33 mouse cellular contexts compared by ENCODE assay signal in the genomic region with DNA sequence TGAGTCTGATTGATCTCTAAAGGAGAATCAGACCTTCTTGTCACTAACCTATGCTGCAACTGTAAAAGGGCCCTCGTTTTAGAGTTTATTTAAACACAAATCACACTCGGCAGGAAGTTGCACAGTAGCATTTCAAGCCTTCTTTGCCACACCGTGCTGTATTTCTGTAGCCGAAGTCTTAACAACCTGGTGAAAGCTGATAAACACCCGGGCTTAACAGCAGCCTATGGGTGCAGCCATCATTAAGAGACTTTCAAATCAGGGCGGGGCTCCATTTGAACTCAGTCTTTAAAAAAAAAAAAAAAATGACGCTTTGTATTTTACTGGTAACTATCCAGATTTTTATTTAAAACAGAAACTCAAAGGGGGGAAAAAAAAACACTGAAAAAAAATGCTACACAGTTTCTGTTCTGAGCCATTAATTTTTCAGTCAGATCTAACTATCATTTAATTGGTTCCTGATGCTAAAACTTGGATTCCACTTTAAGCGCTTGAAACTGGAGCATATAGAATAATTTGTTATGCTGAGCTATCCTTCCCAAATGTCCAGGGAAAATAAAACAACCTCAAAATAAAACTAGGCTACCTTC. TPM values are rescaled to one million over a fixed set of nuclear protein-coding genes. Genes with fewer than 3 reads are reported as not detected.
A peak's percentile ranks its signal among the peaks of the same experiment; 100 is the strongest.
DNase-seq lines count a peak whose midpoint lies in the region; ATAC-seq lines count a peak whose summit lies in the region.
"Had no signal": no experiment of that assay in that cellular context is flagged by ENCODE, and none has a peak within 500 bp of the region (broad histone marks: within the 10 kb centered on the region; RNA-seq: fewer than 3 reads in every experiment).

No protein-coding gene starts in this region.

- H3K9ac ChIP-seq in limb, embryonic 11.5 days (ENCODE audit: low read length), result no peak overlapping the region
- H3K9ac ChIP-seq in limb, embryonic 13.5 days, result no peak overlapping the region
- no peak overlapping the region for H3K9ac ChIP-seq in forebrain, embryonic 16.5 days (replicated peaks; ENCODE audit: low read depth, low read length)
- H3K9ac ChIP-seq: forebrain, embryonic 13.5 days; liver, embryonic 15.5 days; lung, embryonic 15.5 days; midbrain, embryonic 13.5 days had no signal

- no peaks in the 10 kb centered on the region for H3K27me3 ChIP-seq in limb, embryonic 11.5 days (ENCODE audit: control insufficient read depth, insufficient read depth, low read length)
- peaks cover 29% of the 10 kb centered on the region; the same call in 1 of the 2 replicates for H3K27me3 ChIP-seq in limb, embryonic 10.5 days (ENCODE audit: low read depth, poor library complexity, severe bottlenecking)
- 0 out of 2 replicates have a peak, but pooled peaks cover 9% of the 10 kb centered on the region for H3K27me3 ChIP-seq in limb, embryonic 13.5 days
- no peaks in the 10 kb centered on the region for H3K27me3 ChIP-seq in forebrain, embryonic 16.5 days (replicated peaks; ENCODE audit: control insufficient read depth, insufficient read depth, low read length)
- H3K27me3 ChIP-seq: CH12.LX; forebrain, embryonic 13.5 days; liver, embryonic 15.5 days; lung, embryonic 15.5 days; megakaryocyte, embryonic 14.5 days; midbrain, embryonic 13.5 days had no signal

- no peak overlapping the region for H3K4me2 ChIP-seq in limb, embryonic 11.5 days (ENCODE audit: low read depth, severe bottlenecking)
- H3K4me2 ChIP-seq in limb, embryonic 13.5 days (replicated peaks), result peak overlapping the region; percentile 22; the same call in 1 of the 2 replicates
- no peak overlapping the region for H3K4me2 ChIP-seq in forebrain, embryonic 16.5 days (ENCODE audit: low read length)
- H3K4me2 ChIP-seq: forebrain, embryonic 13.5 days; liver, embryonic 15.5 days; lung, embryonic 15.5 days; midbrain, embryonic 13.5 days had no signal

- no peaks in the 10 kb centered on the region for H3K36me3 ChIP-seq in limb, embryonic 11.5 days (ENCODE audit: control insufficient read depth, insufficient read depth, low read length)
- no peaks in the 10 kb centered on the region for H3K36me3 ChIP-seq in limb, embryonic 10.5 days
- no peaks in the 10 kb centered on the region for H3K36me3 ChIP-seq in limb, embryonic 13.5 days
- no peaks in the 10 kb centered on the region for H3K36me3 ChIP-seq in forebrain, embryonic 16.5 days (ENCODE audit: control insufficient read depth, insufficient read depth)
- H3K36me3 ChIP-seq: heart, embryonic 10.5 days; liver, embryonic 15.5 days; lung, embryonic 15.5 days; midbrain, embryonic 13.5 days had no signal

- H3K27ac ChIP-seq in limb, embryonic 11.5 days (replicated peaks; ENCODE audit: low read depth, low read length), result 0 out of 2 replicates have a peak overlapping the region, but pooled peaks have one; percentile 14
- H3K27ac ChIP-seq in limb, embryonic 10.5 days, result no peak overlapping the region
- no peak overlapping the region for H3K27ac ChIP-seq in limb, embryonic 13.5 days
- no peak overlapping the region for H3K27ac ChIP-seq in forebrain, embryonic 16.5 days (ENCODE audit: low read length)
- H3K27ac ChIP-seq: forebrain, embryonic 13.5 days; heart, embryonic 10.5 days; left cerebral cortex, adult 2 months; liver, embryonic 15.5 days; lung, embryonic 15.5 days; midbrain, embryonic 13.5 days had no signal

- WGBS in limb, embryonic 11.5 days, result 9% methylated on average over 8 of the region's 8 CpGs
- WGBS in limb, embryonic 10.5 days, result 23% methylated on average over 8 of the region's 8 CpGs
- WGBS in limb, embryonic 13.5 days, result 15% methylated on average over 8 of the region's 8 CpGs
- 72% methylated on average over 8 of the region's 8 CpGs for WGBS in forebrain, embryonic 16.5 days

- peaks cover 5% of the 10 kb centered on the region; the same call in 1 of the 2 replicates for H3K4me1 ChIP-seq in limb, embryonic 11.5 days (ENCODE audit: control insufficient read depth, insufficient read depth, low read length)
- peaks cover 14% of the 10 kb centered on the region for H3K4me1 ChIP-seq in limb, embryonic 10.5 days
- peaks cover 6% of the 10 kb centered on the region; the same call in 1 of the 2 replicates for H3K4me1 ChIP-seq in limb, embryonic 13.5 days
- no peaks in the 10 kb centered on the region for H3K4me1 ChIP-seq in forebrain, embryonic 16.5 days (replicated peaks; ENCODE audit: control insufficient read depth, insufficient read depth, low read length)
- H3K4me1 ChIP-seq: forebrain, embryonic 13.5 days; liver, embryonic 15.5 days; lung, embryonic 15.5 days; megakaryocyte, embryonic 14.5 days; midbrain, embryonic 13.5 days had no signal

- peak; percentile 26 for DNase-seq in embryo, embryonic 11 days
- no peak for DNase-seq in embryo, embryonic 9.5 days (ENCODE audit: extremely low spot score)
- DNase-seq in limb, embryonic 11.5 days (ENCODE audit: low spot score), result peak; percentile 37
- DNase-seq in limb, embryonic 10.5 days (ENCODE audit: low spot score), result no peak
- DNase-seq in hindlimb bud, embryonic 11.5 days (ENCODE audit: extremely low spot score, low read depth, low spot score), result peak; percentile 37
- DNase-seq: adrenal gland, adult 2 months; cerebellum, adult 2 months; cerebellum, postnatal 25 days; gastrocnemius, postnatal 14 days; heart, postnatal 14 days; kidney, adult 11 months; kidney, postnatal 25 days; spleen, adult 18-20 months; thymus, adult 2 months; thymus, postnatal 36 days had no signal

- no peaks in the 10 kb centered on the region for H3K9me3 ChIP-seq in limb, embryonic 11.5 days (ENCODE audit: control insufficient read depth, low read length)
- no peaks in the 10 kb centered on the region for H3K9me3 ChIP-seq in limb, embryonic 10.5 days (replicated peaks)
- no peaks in the 10 kb centered on the region for H3K9me3 ChIP-seq in limb, embryonic 13.5 days
- H3K9me3 ChIP-seq in forebrain, embryonic 16.5 days (ENCODE audit: control insufficient read depth, low read length), result no peaks in the 10 kb centered on the region
- H3K9me3 ChIP-seq: forebrain, embryonic 13.5 days; heart, embryonic 10.5 days; liver, embryonic 15.5 days; lung, embryonic 15.5 days; midbrain, embryonic 13.5 days had no signal

- H3K4me3 ChIP-seq in limb, embryonic 11.5 days (ENCODE audit: low read depth, low read length), result no peak overlapping the region
- H3K4me3 ChIP-seq in limb, embryonic 10.5 days, result no peak overlapping the region
- no peak overlapping the region for H3K4me3 ChIP-seq in limb, embryonic 13.5 days
- no peak overlapping the region for H3K4me3 ChIP-seq in forebrain, embryonic 16.5 days (replicated peaks; ENCODE audit: low read length)
- H3K4me3 ChIP-seq: forebrain, embryonic 13.5 days; heart, embryonic 10.5 days; left cerebral cortex, adult 2 months; liver, embryonic 15.5 days; lung, embryonic 15.5 days; megakaryocyte, embryonic 14.5 days; midbrain, embryonic 13.5 days had no signal

- no peak for ATAC-seq in limb, embryonic 11.5 days (ENCODE audit: insufficient number of reproducible peaks, low FRiP score, low TSS enrichment, low read depth)
- ATAC-seq in limb, embryonic 13.5 days (ENCODE audit: low FRiP score, low read depth), result no peak
- ATAC-seq in monocyte, adult 5-6 weeks (replicated peaks; ENCODE audit: insufficient number of reproducible peaks, low FRiP score, low TSS enrichment, poor library complexity, severe bottlenecking), result no peak
- ATAC-seq in forebrain, embryonic 16.5 days, result no peak
- ATAC-seq: activated CD4-positive, CD25-positive, alpha-beta regulatory T cell, adult 4 months; forebrain, embryonic 13.5 days; hindbrain, embryonic 16.5 days; midbrain, embryonic 13.5 days had no signal

RNA-seq across cellular contexts. Expression of gene Pitx2, which starts 48.5 kb away (rescaled TPM):
- polyA plus RNA-seq in limb, embryonic 11.5 days (2014; fragmentation: Nextera tagmentation; extraction: Ambion mirVana), result 37.6 and 43.1 TPM in 2 replicates
- 25.6 and 39.1 TPM in 2 replicates for polyA plus RNA-seq in limb, embryonic 10.5 days (2016; fragmentation: Nextera tagmentation; extraction: Ambion mirVana)
- polyA plus RNA-seq in limb, embryonic 13.5 days (2015; fragmentation: Nextera tagmentation; extraction: Ambion mirVana), result 21.2 and 26.3 TPM in 2 replicates
- not detected in 3 replicates for total RNA-seq in monocyte, adult 5-6 weeks (2017)
- 0.86 and 4.9 TPM in 2 replicates for polyA plus RNA-seq in forebrain, embryonic 16.5 days (2015; fragmentation: Nextera tagmentation; extraction: Ambion mirVana)
- total RNA-seq: CH12.LX; granulocyte monocyte progenitor cell, adult 5-6 weeks; layer of hippocampus, adult 18-20 months; layer of hippocampus, postnatal 10 days; left cerebral cortex, adult 2 months; neutrophil, adult 5-6 weeks had no signal
- polyA plus RNA-seq: activated CD4-positive, CD25-positive, alpha-beta regulatory T cell, adult 4 months; liver, adult 2 months had no signal

Comparison
In these comparisons a context has a peak if more than half of its experiments do, and no peak if none do; other contexts are left out.
1. DNase-seq: peak in embryo, embryonic 11 days (single experiment), limb, embryonic 11.5 days (single experiment) and hindlimb bud, embryonic 11.5 days (single experiment); none in embryo, embryonic 9.5 days (single experiment) and limb, embryonic 10.5 days (single experiment).